Mouse (Mus musculus) neural tube, embryonic 15.5 days (tissue): ENCODE data around the gene Fam216b. TPM values are rescaled to one million over a fixed set of nuclear protein-coding genes. Genes with fewer than 3 reads are reported as not detected.

Source experiments
- ATAC-seq: fragments of 200-750 bp; cut with Nextera tagmentation; 2 replicates; pipeline ENCODE4 v1.8.0; 2017; ENCODE audit warnings: mild to moderate bottlenecking, moderate TSS enrichment, moderate library complexity; ENCODE audit not compliant: low FRiP score
- H3K27ac ChIP-seq: fragments of 300-500 bp; sonication (generic); replicated peaks from 2 replicates; pipeline ENCODE4 v1.5.1; 2015; ENCODE audit warnings: mild to moderate bottlenecking, inconsistent platforms
- H3K27me3 ChIP-seq: fragments of 300-500 bp; sonication (generic); replicated peaks from 2 replicates; pipeline ENCODE4 v1.6.1; 2015; ENCODE audit warnings: inconsistent platforms
- H3K36me3 ChIP-seq: fragments of 300-500 bp; sonication (generic); 2 replicates; pipeline ENCODE4 v1.6.1; 2015; ENCODE audit warnings: inconsistent platforms
- H3K4me1 ChIP-seq: fragments of 300-500 bp; sonication (generic); 2 replicates; pipeline ENCODE4 v1.6.1; 2015; ENCODE audit warnings: inconsistent platforms
- H3K4me2 ChIP-seq: fragments of 300-500 bp; sonication (generic); 2 replicates; pipeline ENCODE4 v1.6.1; 2015; ENCODE audit warnings: inconsistent platforms, mild to moderate bottlenecking, moderate library complexity
- H3K4me3 ChIP-seq: fragments of 300-500 bp; sonication (generic); replicated peaks from 2 replicates; pipeline ENCODE4 v1.5.1; 2015; ENCODE audit warnings: mild to moderate bottlenecking, inconsistent platforms
- H3K9ac ChIP-seq: fragments of 300-500 bp; sonication (generic); replicated peaks from 2 replicates; pipeline ENCODE4 v1.6.1; 2015; ENCODE audit warnings: mild to moderate bottlenecking, inconsistent platforms
- H3K9me3 ChIP-seq: fragments of 300-500 bp; sonication (generic); replicated peaks from 2 replicates; pipeline ENCODE4 v1.6.1; 2016; ENCODE audit warnings: inconsistent platforms
- WGBS: fragments of 180-500 bp; shearing (Covaris S2); methylation state at CpG from one replicate; pipeline ENCODE4 v1.1.7; 2015; ENCODE audit warnings: mixed read lengths; 5-methylcytosine and 5-hydroxymethylcytosine counted together
- polyA plus RNA-seq: library from polyadenylated mRNA; unstranded; fragments of >200 nt; fragmentation: Nextera tagmentation; extraction: Ambion mirVana; gene quantifications from 2 replicates; pipeline ENCODE4 v1.2.1, GENCODE M21; 2015

The Fam216b gene
- polyA plus RNA-seq, 1 experiment from 2014 or later = 1.2 TPM

DNA sequence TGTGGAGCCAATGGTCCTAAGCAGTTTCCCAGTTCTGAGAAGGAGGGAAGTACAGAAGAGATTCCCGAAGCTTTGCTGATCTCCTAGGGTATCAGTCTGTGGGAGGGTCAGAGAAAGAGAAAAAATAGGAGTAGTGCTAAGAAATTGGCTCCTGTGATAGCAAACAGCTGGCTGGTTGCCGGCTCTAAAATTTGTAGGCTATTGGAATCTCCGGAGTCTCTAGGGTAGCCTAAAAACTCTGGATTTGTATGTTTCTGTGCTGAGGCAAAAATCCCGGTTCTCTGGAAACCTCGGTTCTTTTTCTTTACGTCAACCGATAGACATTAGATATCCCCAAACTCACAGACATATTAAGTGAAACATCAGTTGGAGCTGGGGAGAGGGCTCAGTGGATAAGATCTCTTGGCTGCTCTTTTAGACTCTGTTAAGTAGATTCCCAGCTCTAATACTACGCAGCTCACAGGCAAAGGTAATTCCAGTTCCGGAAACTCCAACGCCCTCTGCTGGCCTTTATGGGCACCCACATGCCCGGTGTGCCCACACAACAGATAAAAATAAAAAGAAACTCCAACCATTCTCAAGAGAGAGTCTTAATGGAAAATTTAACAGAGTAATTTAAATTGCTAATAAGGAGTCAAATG, 46.8 kb downstream of the Fam216b start:
- Histone ChIP-seq H3K9ac (no peak overlapping the region), H3K27ac (no peak overlapping the region), H3K4me1 (peaks cover 14% of the 10 kb centered on the region), H3K36me3 (no peaks in the 10 kb centered on the region), H3K9me3 (no peaks in the 10 kb centered on the region), H3K27me3 (no peaks in the 10 kb centered on the region), H3K4me2 (no peak overlapping the region), H3K4me3 (no peak overlapping the region)
- WGBS = 73% methylated on average over 11 of the region's 11 CpGs
- no peak for ATAC-seq

DNA sequence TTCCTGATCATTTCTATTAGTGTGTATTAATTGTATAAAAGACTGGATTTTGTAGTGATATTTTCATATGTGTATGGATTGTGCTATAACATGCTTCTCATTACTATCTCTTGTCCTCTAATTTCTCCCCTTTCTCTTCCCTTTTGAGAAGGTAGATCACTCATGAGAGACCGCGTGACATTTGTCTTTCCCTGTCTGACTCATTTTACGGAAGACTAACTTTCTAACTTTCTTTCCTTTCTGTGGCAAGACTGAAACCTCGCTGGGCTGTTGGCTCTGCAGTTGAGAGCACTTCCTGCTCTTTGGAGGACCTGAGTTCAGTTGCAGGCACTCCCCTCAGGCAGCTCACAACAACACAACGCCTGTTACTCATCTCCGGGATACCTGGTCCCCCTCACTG, 48.2 kb downstream of the Fam216b start:
- no peak for ATAC-seq
- Histone ChIP-seq H3K27me3 (no peaks in the 10 kb centered on the region), H3K4me3 (no peak overlapping the region), H3K36me3 (no peaks in the 10 kb centered on the region), H3K4me2 (no peak overlapping the region), H3K9ac (no peak overlapping the region), H3K27ac (no peak overlapping the region), H3K9me3 (no peaks in the 10 kb centered on the region), H3K4me1 (peaks cover 14% of the 10 kb centered on the region)
- WGBS = 90% methylated on average over 6 of the region's 6 CpGs

DNA sequence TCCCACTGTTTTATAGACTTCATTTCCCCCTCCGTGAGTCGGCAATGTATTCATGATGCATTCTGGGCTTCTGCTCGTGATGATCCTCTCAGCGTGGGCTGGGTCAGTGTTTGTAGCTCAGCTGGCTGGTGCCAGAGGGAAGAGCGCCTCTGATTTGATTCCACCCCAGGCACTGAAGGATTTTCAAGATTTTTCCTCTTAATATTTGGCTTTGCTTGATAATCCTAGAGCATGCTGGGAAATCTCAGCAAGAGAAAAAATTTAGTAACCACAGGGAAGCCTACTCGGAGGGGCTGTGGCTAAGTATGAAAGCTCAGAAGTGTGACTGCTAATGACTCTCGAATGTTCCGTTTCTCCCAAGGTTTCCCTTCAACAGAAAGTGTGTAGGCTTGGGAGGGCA, 49.9 kb downstream of the Fam216b start:
- no peaks in the 10 kb centered on the region for H3K27me3 ChIP-seq
- peak overlapping the region; percentile 41 for H3K4me2 ChIP-seq
- no peak overlapping the region for H3K4me3 ChIP-seq
- no peak overlapping the region for H3K9ac ChIP-seq
- no peaks in the 10 kb centered on the region for H3K9me3 ChIP-seq
- 46% methylated on average over 8 of the region's 8 CpGs for WGBS
- peak; percentile 50; the same call in 1 of the 2 replicates for ATAC-seq
- peak overlapping the region; percentile 49; the same call in 1 of the 2 replicates for H3K27ac ChIP-seq
- H3K4me1 ChIP-seq = peaks cover 16% of the 10 kb centered on the region
- no peaks in the 10 kb centered on the region for H3K36me3 ChIP-seq

Other genes with a start within 250 kb of the Fam216b start
- 92.9 and 95.8 TPM in 2 replicates for gene Dnajc15, start 213.9 kb downstream of the Fam216b start, polyA plus RNA-seq
- 0.64 and 7.3 TPM in 2 replicates for gene Epsti1, start 184.8 kb downstream of the Fam216b start, polyA plus RNA-seq
- 0.09 and 1.0 TPM in 2 replicates for gene Tnfsf11, start 219.0 kb upstream of the Fam216b start, polyA plus RNA-seq